Mouse (Mus musculus) stomach, embryonic 14.5 days (tissue): ENCODE data around the gene Serpinb1a. TPM values are rescaled to one million over a fixed set of nuclear protein-coding genes. Genes with fewer than 3 reads are reported as not detected.

Experiments used
- ATAC-seq: fragments of 200-750 bp; cut with Nextera tagmentation; 2 replicates; pipeline ENCODE4 v1.8.0; 2017; ENCODE audit warnings: low read depth, moderate TSS enrichment; ENCODE audit not compliant: insufficient number of reproducible peaks, insufficient read depth, low FRiP score
- H3K27ac ChIP-seq: fragments of 300-500 bp; sonication (generic); 2 replicates; pipeline ENCODE4 v1.5.1; 2014; ENCODE audit warnings: mild to moderate bottlenecking, low read length, moderate library complexity, mixed read lengths
- H3K27me3 ChIP-seq: fragments of 300-500 bp; sonication (generic); 2 replicates; pipeline ENCODE4 v1.6.1; 2014; ENCODE audit warnings: low read length, control low read depth, mixed read lengths; ENCODE audit not compliant: control insufficient read depth, insufficient read depth
- H3K36me3 ChIP-seq: fragments of 300-500 bp; sonication (generic); 2 replicates; pipeline ENCODE4 v1.6.1; 2014; ENCODE audit warnings: mild to moderate bottlenecking, control low read depth, low read length, moderate library complexity, mixed read lengths; ENCODE audit not compliant: control insufficient read depth, insufficient read depth
- H3K4me1 ChIP-seq: fragments of 300-500 bp; sonication (generic); 2 replicates; pipeline ENCODE4 v1.6.1; 2014; ENCODE audit warnings: low read length, control low read depth, mixed read lengths; ENCODE audit not compliant: control insufficient read depth, insufficient read depth
- H3K4me2 ChIP-seq: fragments of 300-500 bp; sonication (generic); replicated peaks from 2 replicates; pipeline ENCODE4 v1.6.1; 2014; ENCODE audit warnings: low read depth, low read length, control low read depth
- H3K4me3 ChIP-seq: fragments of 300-500 bp; sonication (generic); 2 replicates; pipeline ENCODE4 v1.5.1; 2014; ENCODE audit warnings: low read depth, low read length, control low read depth
- H3K9ac ChIP-seq: fragments of 300-500 bp; sonication (generic); replicated peaks from 2 replicates; pipeline ENCODE4 v1.6.1; 2014; ENCODE audit warnings: low read depth, mild to moderate bottlenecking, control low read depth, low read length, moderate library complexity, mixed read lengths
- H3K9me3 ChIP-seq: fragments of 300-500 bp; sonication (generic); 2 replicates; pipeline ENCODE4 v1.6.1; 2016; ENCODE audit warnings: low read depth, low read length, control low read depth; ENCODE audit not compliant: control insufficient read depth
- WGBS: fragments of 180-500 bp; shearing (Covaris S2); extraction: QIAGEN DNeasy Blood & Tissue Kit; methylation state at CpG from one replicate; pipeline ENCODE4 v1.1.7; 2014; 5-methylcytosine and 5-hydroxymethylcytosine counted together
- polyA plus RNA-seq: library from polyadenylated mRNA; unstranded; fragments of >200 nt; fragmentation: Nextera tagmentation; extraction: Ambion mirVana; gene quantifications from 2 replicates; pipeline ENCODE4 v1.2.1, GENCODE M21; 2014

Gene Serpinb1a
- polyA plus RNA-seq, 1 experiment from 2014 or later, result 21.2 TPM

DNA sequence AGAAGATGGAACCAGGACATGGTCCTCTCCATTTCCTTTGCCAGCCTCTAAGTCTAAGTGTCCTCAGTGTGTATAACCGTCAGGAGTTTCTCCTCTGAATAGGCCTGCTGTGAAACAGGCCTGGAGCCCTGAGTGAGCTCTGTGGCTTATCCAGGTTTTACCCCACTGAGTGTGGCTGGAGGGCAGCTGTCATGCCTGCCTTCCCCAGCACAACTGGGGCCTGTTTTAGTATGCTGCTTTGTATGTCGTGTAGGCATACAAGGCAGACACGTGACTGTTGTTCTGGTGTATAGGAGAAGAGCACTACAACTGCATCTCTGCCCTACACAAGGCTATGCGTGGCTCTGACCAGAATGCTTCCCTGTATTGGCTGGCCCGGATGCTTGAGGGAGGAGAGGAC lies 31.1 kb downstream of the Serpinb1a start:
- H3K9me3 ChIP-seq, result no peaks in the 10 kb centered on the region
- H3K27me3 ChIP-seq, result no peaks in the 10 kb centered on the region
- no peak overlapping the region for H3K9ac ChIP-seq
- no peak overlapping the region for H3K4me2 ChIP-seq
- H3K27ac ChIP-seq, result no peak overlapping the region
- H3K4me3 ChIP-seq, result no peak overlapping the region
- no peak for ATAC-seq
- WGBS, result 87% methylated on average over 5 of the region's 5 CpGs
- H3K4me1 ChIP-seq, result no peaks in the 10 kb centered on the region
- peaks cover 42% of the 10 kb centered on the region for H3K36me3 ChIP-seq

GRCm38 (mm10) chr13:32819241-32819640 lies 31.7 kb downstream of the Serpinb1a start:
- H3K27ac ChIP-seq, result no peak overlapping the region
- no peaks in the 10 kb centered on the region for H3K4me1 ChIP-seq
- H3K9me3 ChIP-seq, result no peaks in the 10 kb centered on the region
- no peak overlapping the region for H3K4me3 ChIP-seq
- no peak overlapping the region for H3K4me2 ChIP-seq
- no peak for ATAC-seq
- no peaks in the 10 kb centered on the region for H3K27me3 ChIP-seq
- WGBS, result 97% methylated on average over 3 of the region's 3 CpGs
- no peak overlapping the region for H3K9ac ChIP-seq
- peaks cover 44% of the 10 kb centered on the region for H3K36me3 ChIP-seq

DNA sequence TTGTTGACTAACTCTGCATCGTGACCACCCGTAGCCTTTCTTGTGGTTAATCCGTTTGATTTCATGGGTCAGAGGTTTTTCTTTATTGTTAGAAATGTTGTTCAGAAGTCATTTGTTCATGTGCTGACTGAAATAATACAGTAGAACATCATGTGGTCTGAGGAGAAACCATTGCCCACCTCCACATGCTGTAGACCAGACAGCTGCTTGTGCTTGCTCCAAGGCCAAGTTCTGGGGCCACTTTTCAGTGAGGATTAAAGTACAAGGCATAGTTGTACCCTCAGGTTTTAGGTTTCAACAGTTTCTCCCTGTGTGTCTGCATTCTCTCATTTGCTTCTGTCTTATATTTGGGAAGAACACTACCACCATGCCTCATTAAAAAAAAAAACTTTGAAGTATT lies 43.4 kb downstream of the Serpinb1a start:
- no peaks in the 10 kb centered on the region for H3K9me3 ChIP-seq
- H3K27ac ChIP-seq, result no peak overlapping the region
- WGBS, result 90% methylated on average over 3 of the region's 3 CpGs
- H3K36me3 ChIP-seq, result peaks cover 20% of the 10 kb centered on the region
- no peak for ATAC-seq
- no peak overlapping the region for H3K4me3 ChIP-seq
- H3K4me1 ChIP-seq, result peaks cover 13% of the 10 kb centered on the region; the same call in 1 of the 2 replicates
- no peak overlapping the region for H3K9ac ChIP-seq
- no peak overlapping the region for H3K4me2 ChIP-seq
- no peaks in the 10 kb centered on the region for H3K27me3 ChIP-seq

GRCm38 (mm10) chr13:32806820-32807219 lies 44.2 kb downstream of the Serpinb1a start:
- Histone ChIP-seq H3K9ac (no peak overlapping the region), H3K4me1 (peaks cover 13% of the 10 kb centered on the region; the same call in 1 of the 2 replicates), H3K4me2 (no peak overlapping the region), H3K9me3 (no peaks in the 10 kb centered on the region), H3K27me3 (no peaks in the 10 kb centered on the region), H3K36me3 (peaks cover 20% of the 10 kb centered on the region), H3K4me3 (no peak overlapping the region), H3K27ac (no peak overlapping the region)
- no peak for ATAC-seq
- 90% methylated on average over 7 of the region's 7 CpGs for WGBS

GRCm38 (mm10) chr13:32803701-32804345 lies 47.2 kb downstream of the Serpinb1a start:
- ATAC-seq, result no peak
- 77% methylated on average over 4 of the region's 4 CpGs for WGBS
- Histone ChIP-seq H3K4me3 (peak overlapping the region; percentile 85), H3K36me3 (peaks cover 19% of the 10 kb centered on the region), H3K9me3 (no peaks in the 10 kb centered on the region), H3K27ac (no peak overlapping the region), H3K9ac (no peak overlapping the region), H3K4me1 (peaks cover 17% of the 10 kb centered on the region; the same call in 1 of the 2 replicates), H3K27me3 (no peaks in the 10 kb centered on the region), H3K4me2 (peak overlapping the region; percentile 82)

GRCm38 (mm10) chr13:32802259-32803081 lies 48.5 kb downstream of the Serpinb1a start, which contains the start of gene D930007J09Rik:
Gene D930007J09Rik, minus strand, starts transcription at chr13:32802849.
- Histone ChIP-seq H3K36me3 (peaks cover 10% of the 10 kb centered on the region), H3K27ac (peak within 1 kb of the TSS; percentile 71), H3K9me3 (no peaks in the 10 kb centered on the region), H3K9ac (peak within 1 kb of the TSS; percentile 80), H3K4me1 (peaks cover 17% of the 10 kb centered on the region; the same call in 1 of the 2 replicates), H3K4me2 (peak within 1 kb of the TSS; percentile 82), H3K27me3 (no peaks in the 10 kb centered on the region), H3K4me3 (peak within 1 kb of the TSS; percentile 85)
- WGBS, result under 1% methylated on average over 93 of the region's 95 CpGs
- ATAC-seq, result peak; percentile 67

- Histone ChIP-seq H3K4me2 (peak within 1 kb of the TSS; percentile 82), H3K4me3 (peak within 1 kb of the TSS; percentile 85), H3K36me3 (peaks cover 5% of the 10 kb centered on the region), H3K4me1 (peaks cover 17% of the 10 kb centered on the region; the same call in 1 of the 2 replicates), H3K9me3 (no peaks in the 10 kb centered on the region), H3K27ac (peak within 1 kb of the TSS; percentile 71), H3K27me3 (no peaks in the 10 kb centered on the region), H3K9ac (peak within 1 kb of the TSS; percentile 80)
- under 1% methylated on average over 49 of the region's 51 CpGs for WGBS
- peak; percentile 96 for ATAC-seq
Measured at GRCm38 (mm10) chr13:32801693-32802221, 49.2 kb downstream of the Serpinb1a start, which contains the start of gene Wrnip1. Gene Wrnip1, plus strand, starts transcription at chr13:32802038.

GRCm38 (mm10) chr13:32800859-32801258 lies 50.1 kb downstream of the Serpinb1a start:
- Histone ChIP-seq H3K36me3 (no peaks in the 10 kb centered on the region), H3K4me1 (peaks cover 17% of the 10 kb centered on the region; the same call in 1 of the 2 replicates), H3K27me3 (no peaks in the 10 kb centered on the region), H3K4me3 (peak overlapping the region; percentile 85; the same call in 1 of the 2 replicates), H3K9ac (no peak overlapping the region), H3K4me2 (peak overlapping the region; percentile 64), H3K9me3 (no peaks in the 10 kb centered on the region), H3K27ac (no peak overlapping the region)
- no peak for ATAC-seq
